Mouse (Mus musculus): ENCODE measurements at regions not wholly inside any gene's neighbourhood (a gene's known extent, or its start where the extent isn't known, plus 50 kb on each side); places are given as distances from the start of the nearest gene placed in this dataset.

GRCm38 (mm10) chr1:82162926-82163325, 70.0 kb upstream of the Gm9747 start:
- no peak for DNase-seq (ENCODE audit: low spot score)

GRCm38 (mm10) chr1:82168158-82168557, 64.8 kb upstream of the Gm9747 start:
- DNase-seq (ENCODE audit: low spot score) = no peak

- DNase-seq (ENCODE audit: low spot score) = no peak
Measured at GRCm38 (mm10) chr1:82168949-82169348, 64.0 kb upstream of the Gm9747 start.

GRCm38 (mm10) chr1:82180427-82180826, 52.5 kb upstream of the Gm9747 start:
- DNase-seq (ENCODE audit: low spot score) = no peak
